Mouse (Mus musculus) c-Kit-positive CD71-positive TER-119-negative erythroid progenitor cells, embryonic 14.5 days (primary cell): ENCODE results near the gene Tanc1.

Source experiments
- DNase-seq: peaks from one replicate; pipeline ENCODE4 v3.0.0-alpha.2; 2013; ENCODE audit warnings: low read depth

Gene Tanc1

GRCm38 (mm10) chr2:59793337-59793736 lies 181.5 kb downstream of the Tanc1 start:
- peak; percentile 29 for DNase-seq

GRCm38 (mm10) chr2:59794838-59795237 lies 183.0 kb downstream of the Tanc1 start:
- DNase-seq = no peak

- DNase-seq = no peak
Measured at GRCm38 (mm10) chr2:59798934-59799532, 187.2 kb downstream of the Tanc1 start.

- no peak for DNase-seq
Measured at GRCm38 (mm10) chr2:59799572-59799971, 187.7 kb downstream of the Tanc1 start.

GRCm38 (mm10) chr2:59800481-59801266 lies 188.8 kb downstream of the Tanc1 start:
- DNase-seq = no peak

DNA sequence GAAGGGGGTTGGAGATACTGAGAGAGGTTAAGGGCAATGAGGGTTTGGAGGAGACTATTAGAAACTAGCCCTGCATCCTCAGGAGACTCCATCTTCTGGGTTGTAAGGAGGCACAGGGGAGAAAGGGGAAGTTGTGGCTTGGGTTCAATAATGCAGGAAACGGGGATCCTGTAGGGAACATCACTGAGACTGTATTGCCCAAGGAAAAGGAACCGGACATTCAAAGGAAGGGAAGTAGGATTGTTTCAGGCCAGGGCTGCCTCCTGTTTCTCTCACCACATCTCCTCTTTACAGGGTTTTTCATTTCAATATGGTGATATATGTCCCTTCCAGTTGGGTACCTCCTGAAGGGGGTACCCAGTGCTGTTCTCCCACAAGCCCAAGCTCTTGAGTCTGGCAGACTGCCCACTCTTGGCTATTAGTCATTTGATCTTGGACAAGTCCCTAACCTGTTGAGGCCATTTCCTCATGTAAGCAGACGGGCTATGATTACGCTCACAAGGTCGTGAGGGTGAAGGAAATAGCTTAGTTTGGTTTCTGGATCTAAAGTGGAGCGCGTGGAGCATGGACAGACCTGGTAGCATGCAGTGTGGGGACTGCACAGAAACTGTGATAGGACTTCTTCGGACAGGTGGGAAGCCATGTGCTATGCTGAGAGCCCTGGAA lies 191.0 kb downstream of the Tanc1 start:
- DNase-seq = no peak

DNA sequence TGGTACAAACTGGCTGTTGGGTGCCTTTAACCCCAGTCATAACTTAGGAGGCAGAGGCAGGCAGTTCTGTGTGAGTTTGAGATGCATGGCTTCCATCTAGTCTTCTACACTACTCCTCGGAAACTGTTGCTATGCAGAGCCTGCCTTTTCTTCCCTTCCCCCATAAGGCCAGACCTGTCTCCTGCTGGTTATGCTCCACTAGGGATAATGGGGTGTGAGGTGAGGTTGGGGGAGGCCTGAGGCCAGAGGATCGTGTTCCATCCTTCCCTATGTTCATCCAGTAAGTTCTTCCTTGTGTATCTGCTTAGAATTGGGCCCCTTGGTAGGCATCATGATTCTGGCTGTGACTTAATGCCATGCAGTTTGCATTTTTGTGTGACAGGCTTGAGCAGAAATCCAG lies 193.8 kb downstream of the Tanc1 start:
- no peak for DNase-seq

GRCm38 (mm10) chr2:59806038-59806437 lies 194.2 kb downstream of the Tanc1 start:
- no peak for DNase-seq

DNA sequence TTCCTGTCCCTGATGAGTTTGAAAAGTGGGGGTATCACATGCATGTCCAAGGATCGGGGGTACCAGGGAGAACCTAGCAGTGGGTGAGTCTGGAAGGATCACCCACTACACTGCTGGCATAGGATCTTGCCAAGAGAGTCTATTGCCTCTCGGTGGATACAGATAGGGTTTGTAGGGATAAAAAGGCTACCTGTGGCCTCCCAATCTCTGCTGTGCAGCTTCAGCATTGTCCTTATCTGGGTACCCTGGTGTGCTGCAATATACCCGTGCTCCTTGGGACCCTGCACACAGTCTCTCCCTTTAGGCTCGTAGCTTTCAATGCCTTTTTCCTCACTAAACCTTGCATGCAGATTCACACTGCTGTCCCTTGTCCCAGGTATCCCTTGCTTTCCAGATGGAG lies 196.8 kb downstream of the Tanc1 start:
- no peak for DNase-seq

- no peak for DNase-seq
Measured at GRCm38 (mm10) chr2:59810039-59810438, 198.2 kb downstream of the Tanc1 start.

DNA sequence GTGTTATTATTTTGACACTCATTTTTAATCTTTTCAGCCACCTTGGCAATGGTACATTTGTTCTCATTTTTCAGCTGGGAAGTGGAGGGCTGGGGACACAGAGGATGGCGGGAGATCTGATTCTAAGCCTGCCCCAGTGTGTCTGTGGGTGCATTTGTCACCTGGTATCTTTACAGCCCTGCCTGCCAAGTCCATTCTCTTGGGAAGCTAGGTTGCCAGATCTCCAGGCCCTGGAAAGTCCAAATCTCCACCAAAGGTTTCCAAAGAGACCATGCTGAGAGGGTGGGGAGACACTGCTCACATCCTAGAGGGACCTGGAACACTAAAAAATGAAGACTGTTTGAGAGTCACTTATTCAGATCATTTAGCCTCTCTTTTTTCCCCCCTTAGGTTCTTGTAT lies 199.4 kb downstream of the Tanc1 start:
- no peak for DNase-seq

- no peak for DNase-seq
Measured at GRCm38 (mm10) chr2:59812641-59813040, 200.8 kb downstream of the Tanc1 start.

DNA sequence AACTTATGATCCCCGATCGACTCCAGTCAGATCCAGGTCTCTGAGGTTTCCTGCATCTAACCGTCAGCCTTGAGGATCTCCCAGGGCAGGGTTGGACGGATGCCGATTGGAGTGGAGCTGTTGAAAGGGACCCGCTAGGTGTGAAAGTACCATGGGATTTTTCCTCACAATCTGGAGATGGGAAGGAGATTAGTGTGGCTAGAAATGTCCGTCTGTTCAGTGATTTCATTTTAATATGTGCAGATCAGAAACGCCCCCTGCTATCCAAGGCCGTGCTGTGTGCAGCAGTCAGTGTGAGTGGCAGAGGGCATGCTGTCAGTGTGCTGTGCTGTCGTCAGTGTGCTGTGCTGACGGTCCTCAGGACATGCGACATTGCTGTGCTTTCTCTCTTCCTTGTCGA lies 201.6 kb downstream of the Tanc1 start:
- no peak for DNase-seq

DNA sequence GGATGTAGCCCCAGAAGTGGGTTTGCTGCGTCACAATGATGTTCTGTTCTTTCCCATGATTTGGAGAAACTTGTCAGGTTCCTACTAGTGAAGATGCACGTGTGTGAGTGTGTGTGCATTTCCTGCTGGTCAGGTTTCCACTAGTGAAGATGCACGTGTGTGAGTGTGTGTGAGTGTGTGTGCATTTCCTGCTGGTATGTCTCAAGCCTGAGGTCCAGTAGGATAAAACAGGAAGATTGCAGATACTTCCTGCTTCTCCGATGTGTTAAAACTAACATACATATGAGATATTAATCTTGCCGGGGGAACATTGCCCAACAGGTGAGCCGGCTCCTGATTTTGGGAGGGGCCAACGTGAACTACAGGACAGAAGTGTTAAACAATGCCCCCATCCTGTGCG lies 203.2 kb downstream of the Tanc1 start:
- no peak for DNase-seq

- DNase-seq = no peak
Measured at GRCm38 (mm10) chr2:59818663-59819062, 206.8 kb downstream of the Tanc1 start.

DNA sequence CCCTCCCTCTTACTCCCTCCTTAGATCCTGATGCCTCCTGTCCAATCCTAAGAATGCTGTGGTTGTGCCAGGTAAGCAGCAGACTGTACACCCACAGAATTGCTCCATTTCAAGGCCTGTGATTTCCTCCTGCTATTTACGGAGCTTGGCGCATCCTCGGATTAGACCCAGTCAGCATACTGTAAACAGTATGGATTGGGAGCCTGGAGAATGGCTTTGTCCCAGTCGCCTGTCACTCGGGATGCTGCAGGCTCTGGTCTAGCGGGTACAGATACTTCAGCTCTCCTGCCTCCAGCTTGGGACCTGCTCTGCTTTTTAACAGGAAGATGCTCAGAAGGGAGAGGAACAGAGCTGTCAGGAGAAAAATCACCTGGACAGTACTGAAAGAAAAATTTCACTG lies 207.6 kb downstream of the Tanc1 start:
- DNase-seq = no peak

DNA sequence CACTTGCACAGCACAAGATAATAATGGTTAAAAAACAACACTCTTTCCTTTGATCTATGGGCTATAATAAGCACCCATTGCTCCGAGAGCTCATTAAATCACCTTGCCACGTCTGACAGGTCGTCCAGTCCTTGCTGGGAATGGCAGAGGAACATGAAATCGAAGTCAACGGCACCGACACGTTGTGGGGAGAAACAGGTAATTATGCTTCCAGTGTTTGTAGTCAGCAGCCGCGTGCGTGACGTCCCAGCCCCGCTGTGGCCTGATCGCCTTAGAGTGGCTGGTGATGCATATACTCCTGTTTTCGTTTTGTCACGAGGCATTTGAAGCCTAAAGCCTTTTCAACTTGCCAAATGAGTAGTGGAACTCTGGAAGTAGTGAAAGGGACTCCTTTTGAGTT lies 208.2 kb downstream of the Tanc1 start:
- no peak for DNase-seq

GRCm38 (mm10) chr2:59821044-59821443 lies 209.2 kb downstream of the Tanc1 start:
- no peak for DNase-seq

GRCm38 (mm10) chr2:59824289-59824688 lies 212.4 kb downstream of the Tanc1 start:
- no peak for DNase-seq

DNA sequence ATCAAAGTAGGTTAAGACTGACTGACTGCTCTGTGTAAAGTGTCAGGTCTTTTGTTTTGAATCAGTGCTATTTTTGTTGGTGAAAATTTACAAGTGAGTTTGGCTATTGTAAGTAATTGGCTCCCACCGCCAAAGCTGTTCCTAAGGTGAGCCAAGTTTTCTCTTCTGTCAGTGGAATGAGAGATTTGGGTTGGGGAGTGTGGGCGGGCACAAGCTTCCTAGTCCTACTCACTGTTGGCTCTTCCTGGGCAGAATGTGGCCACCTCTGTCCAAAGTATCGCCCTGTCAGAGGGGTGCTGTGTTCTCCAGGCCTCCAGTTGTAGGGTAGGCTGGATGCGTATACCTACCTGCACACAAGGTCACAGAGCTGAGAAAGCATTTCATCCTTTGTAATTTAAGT lies 213.5 kb downstream of the Tanc1 start:
- no peak for DNase-seq

GRCm38 (mm10) chr2:59828103-59828655 lies 216.3 kb downstream of the Tanc1 start:
- DNase-seq = no peak

DNA sequence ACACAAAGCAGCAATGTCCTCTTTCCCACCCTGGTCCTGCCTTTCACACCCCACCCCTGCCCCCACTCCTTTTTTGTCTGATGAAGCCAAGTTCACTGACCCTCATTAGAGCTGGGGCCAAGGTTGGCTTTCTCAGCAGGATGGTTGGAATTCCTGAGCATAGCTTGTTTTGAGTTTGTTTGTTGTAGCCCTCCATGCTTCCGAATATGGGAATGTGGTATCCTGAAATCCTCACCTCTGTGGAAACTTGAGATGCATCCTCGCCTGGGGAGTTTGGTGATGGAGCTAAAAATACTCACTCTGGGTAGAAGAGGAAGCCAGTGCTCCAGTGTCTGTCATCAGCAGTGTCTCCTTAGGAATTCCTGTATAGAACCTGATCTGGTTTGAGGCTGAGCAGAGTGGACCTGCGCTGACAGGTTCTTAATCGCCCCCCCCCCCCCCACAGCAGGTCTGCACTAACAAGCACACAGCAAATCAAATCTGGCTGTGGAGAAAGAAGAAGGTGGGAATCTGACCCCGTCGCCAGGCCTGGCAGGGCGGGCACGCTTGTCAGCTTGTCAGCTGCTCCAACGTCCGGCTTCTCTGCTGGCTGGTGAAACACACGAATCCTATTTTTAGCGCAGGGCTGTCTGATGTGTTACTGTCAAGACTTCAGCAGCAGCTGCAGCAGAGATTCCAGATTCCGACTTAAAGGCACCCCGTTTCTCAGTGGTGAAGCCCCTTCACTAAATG lies 217.1 kb downstream of the Tanc1 start:
- DNase-seq = no peak
